Mouse (Mus musculus): ENCODE results near the gene B3gntl1. TPM values are rescaled to one million over a fixed set of nuclear protein-coding genes. Genes with fewer than 3 reads are reported as not detected.

The B3gntl1 gene
- total RNA-seq, 2 experiments from 2014 or later: 0.77 to 1.9 TPM

Other genes with a start within 250 kb of the B3gntl1 start
- 159 and 182 TPM in 2 replicates for gene Fn3k, start 238.2 kb downstream of the B3gntl1 start, total RNA-seq (2015; ENCODE audit: low replicate concordance)
- gene Fn3k, start 238.2 kb downstream of the B3gntl1 start, total RNA-seq (2017; ENCODE audit: low replicate concordance): 220 and 265 TPM in 2 replicates
- 67.3 and 91.8 TPM in 2 replicates for gene Tbcd, start 221.2 kb downstream of the B3gntl1 start, total RNA-seq (2015; ENCODE audit: low replicate concordance)
- gene Tbcd, start 221.2 kb downstream of the B3gntl1 start, total RNA-seq (2017; ENCODE audit: low replicate concordance): 76.7 and 101 TPM in 2 replicates
- gene Zfp750, start 153.8 kb downstream of the B3gntl1 start, total RNA-seq (2015; ENCODE audit: low replicate concordance): not detected in 2 replicates
- gene Zfp750, start 153.8 kb downstream of the B3gntl1 start, total RNA-seq (2017; ENCODE audit: low replicate concordance): 0.17 and 1.3 TPM in 2 replicates
- gene Metrnl, start 28.4 kb upstream of the B3gntl1 start, total RNA-seq (2015; ENCODE audit: low replicate concordance): 2.3 and 10.9 TPM in 2 replicates
- 2.3 and 4.2 TPM in 2 replicates for gene Metrnl, start 28.4 kb upstream of the B3gntl1 start, total RNA-seq (2017; ENCODE audit: low replicate concordance)
- not detected in 2 replicates for gene Ptchd3, start 157.1 kb upstream of the B3gntl1 start, total RNA-seq (2015; ENCODE audit: low replicate concordance)
- gene Ptchd3, start 157.1 kb upstream of the B3gntl1 start, total RNA-seq (2017; ENCODE audit: low replicate concordance): not detected in 2 replicates

Data from erythroblast, adult 5-6 weeks (primary cell).